Mouse (Mus musculus): ENCODE measurements around the gene Olfr1425. TPM values are rescaled to one million over a fixed set of nuclear protein-coding genes. Genes with fewer than 3 reads are reported as not detected.

Olfr1425 gene
- polyA plus RNA-seq, 1 experiment from 2014 or later = not detected

Other genes with a start within 250 kb of the Olfr1425 start
- gene Olfr1417, start 238.5 kb downstream of the Olfr1425 start, polyA plus RNA-seq (2014; fragmentation: Nextera tagmentation; extraction: Ambion mirVana) = not detected in 2 replicates
- gene Olfr1418, start 216.7 kb downstream of the Olfr1425 start, polyA plus RNA-seq (2014; fragmentation: Nextera tagmentation; extraction: Ambion mirVana) = not detected in 2 replicates
- not detected in 2 replicates for gene Olfr1419, start 202.6 kb downstream of the Olfr1425 start, polyA plus RNA-seq (2014; fragmentation: Nextera tagmentation; extraction: Ambion mirVana)
- gene Olfr1420, start 191.2 kb downstream of the Olfr1425 start, polyA plus RNA-seq (2014; fragmentation: Nextera tagmentation; extraction: Ambion mirVana) = not detected in 2 replicates
- 16.1 and 21.2 TPM in 2 replicates for gene Patl1, start 165.3 kb downstream of the Olfr1425 start, polyA plus RNA-seq (2014; fragmentation: Nextera tagmentation; extraction: Ambion mirVana)
- gene Osbp, start 111.8 kb downstream of the Olfr1425 start, polyA plus RNA-seq (2014; fragmentation: Nextera tagmentation; extraction: Ambion mirVana) = 7.2 and 7.4 TPM in 2 replicates
- not detected in 2 replicates for gene Olfr1423, start 36.4 kb downstream of the Olfr1425 start, polyA plus RNA-seq (2014; fragmentation: Nextera tagmentation; extraction: Ambion mirVana)
- gene Olfr1424, start 15.0 kb downstream of the Olfr1425 start, polyA plus RNA-seq (2014; fragmentation: Nextera tagmentation; extraction: Ambion mirVana) = not detected in 2 replicates
- gene Olfr1426, start 14.3 kb upstream of the Olfr1425 start, polyA plus RNA-seq (2014; fragmentation: Nextera tagmentation; extraction: Ambion mirVana) = not detected in 2 replicates
- not detected in 2 replicates for gene Olfr1427, start 25.6 kb upstream of the Olfr1425 start, polyA plus RNA-seq (2014; fragmentation: Nextera tagmentation; extraction: Ambion mirVana)
- gene Olfr1428, start 38.2 kb upstream of the Olfr1425 start, polyA plus RNA-seq (2014; fragmentation: Nextera tagmentation; extraction: Ambion mirVana) = not detected in 2 replicates
- gene Olfr76, start 45.5 kb upstream of the Olfr1425 start, polyA plus RNA-seq (2014; fragmentation: Nextera tagmentation; extraction: Ambion mirVana) = not detected in 2 replicates
- gene Olfr1555-ps1, start 92.4 kb upstream of the Olfr1425 start, polyA plus RNA-seq (2014; fragmentation: Nextera tagmentation; extraction: Ambion mirVana) = not detected in 2 replicates
- gene Olfr1431, start 122.9 kb upstream of the Olfr1425 start, polyA plus RNA-seq (2014; fragmentation: Nextera tagmentation; extraction: Ambion mirVana) = not detected in 2 replicates
- gene Olfr1432, start 154.9 kb upstream of the Olfr1425 start, polyA plus RNA-seq (2014; fragmentation: Nextera tagmentation; extraction: Ambion mirVana) = not detected in 2 replicates
- gene Olfr262, start 163.9 kb upstream of the Olfr1425 start, polyA plus RNA-seq (2014; fragmentation: Nextera tagmentation; extraction: Ambion mirVana) = not detected in 2 replicates
- not detected in 2 replicates for gene Olfr235, start 183.3 kb upstream of the Olfr1425 start, polyA plus RNA-seq (2014; fragmentation: Nextera tagmentation; extraction: Ambion mirVana)
- gene Olfr1434, start 202.1 kb upstream of the Olfr1425 start, polyA plus RNA-seq (2014; fragmentation: Nextera tagmentation; extraction: Ambion mirVana) = not detected in 2 replicates
- not detected in 2 replicates for gene Olfr1436, start 221.4 kb upstream of the Olfr1425 start, polyA plus RNA-seq (2014; fragmentation: Nextera tagmentation; extraction: Ambion mirVana)
- gene Olfr1437, start 247.4 kb upstream of the Olfr1425 start, polyA plus RNA-seq (2014; fragmentation: Nextera tagmentation; extraction: Ambion mirVana) = not detected in 2 replicates